Mouse (Mus musculus) spleen, adult 2 months (tissue): Measurements from ENCODE around the gene Foxk1.

ENCODE experiments used
- CTCF ChIP-seq: fragments of 200-500 bp; IDR thresholded peaks from 2 replicates; pipeline ENCODE4 v1.5.1; 2011; ENCODE audit warnings: mild to moderate bottlenecking, inconsistent platforms; ENCODE audit not compliant: insufficient read depth, insufficient read length, insufficient replicate concordance; ENCODE audit errors: extremely low read depth
- POLR2A ChIP-seq: fragments of 200-500 bp; IDR thresholded peaks from 2 replicates; pipeline ENCODE4 v1.6.1; 2011; ENCODE audit warnings: low read depth, low read length, inconsistent platforms

- TF ChIP-seq CTCF, result no peak
- TF ChIP-seq POLR2A, result no peak
Measured at GRCm38 (mm10) chr5:142391691-142392090, 9.6 kb upstream of the Foxk1 start.
